11 mouse cellular contexts compared by ENCODE assay signal in genomic region chr8:109336203-109336602, GRCm38 (mm10).
"Had no signal": no experiment of that assay in that cellular context is flagged by ENCODE, and none has a peak within 500 bp of the region (broad histone marks: within the 10 kb centered on the region; RNA-seq: fewer than 3 reads in every experiment).

No protein-coding gene starts in this region.

- H3K9me3 ChIP-seq: kidney, embryonic 15.5 days; limb, embryonic 13.5 days; stomach, embryonic 15.5 days had no signal

- H3K36me3 ChIP-seq: kidney, embryonic 15.5 days; limb, embryonic 13.5 days; stomach, embryonic 15.5 days had no signal

- H3K9ac ChIP-seq: kidney, embryonic 15.5 days; limb, embryonic 13.5 days; liver, embryonic 14.5 days; stomach, embryonic 15.5 days had no signal

- H3K27ac ChIP-seq: kidney, embryonic 15.5 days; limb, embryonic 13.5 days; liver, embryonic 14.5 days; stomach, embryonic 15.5 days had no signal

- H3K4me2 ChIP-seq: kidney, embryonic 15.5 days; limb, embryonic 13.5 days; stomach, embryonic 15.5 days had no signal

- H3K4me1 ChIP-seq: stomach, embryonic 15.5 days had no signal

- DNase-seq: kidney, adult 2 months; kidney, postnatal 14 days; left cerebral cortex, postnatal 4 days; lung, adult 18-20 months; right cerebral cortex, postnatal 14 days; thymus, adult 2 months; thymus, postnatal 25 days had no signal

- H3K27me3 ChIP-seq: kidney, embryonic 15.5 days; limb, embryonic 13.5 days; stomach, embryonic 15.5 days had no signal

- H3K4me3 ChIP-seq: kidney, embryonic 15.5 days; limb, embryonic 13.5 days; stomach, embryonic 15.5 days had no signal
